Mouse (Mus musculus) E14TG2a.4 (cell line): ENCODE measurements at regions not wholly inside any gene's neighbourhood (a gene's known extent, or its start where the extent isn't known, plus 50 kb on each side); places are given as distances from the start of the nearest gene placed in this dataset.

Source experiments
- CTCF ChIP-seq: conservative IDR thresholded peaks from 2 replicates; pipeline ENCODE4 v1.5.1; 2014; ENCODE audit warnings: low read length
- NANOG ChIP-seq: IDR thresholded peaks from 2 replicates; pipeline ENCODE4 v1.6.1; 2014; ENCODE audit warnings: borderline replicate concordance, low read length, mixed read lengths
- POU5F1 ChIP-seq: IDR thresholded peaks from 2 replicates; pipeline ENCODE4 v1.6.1; 2014; ENCODE audit warnings: low read length, borderline replicate concordance

DNA sequence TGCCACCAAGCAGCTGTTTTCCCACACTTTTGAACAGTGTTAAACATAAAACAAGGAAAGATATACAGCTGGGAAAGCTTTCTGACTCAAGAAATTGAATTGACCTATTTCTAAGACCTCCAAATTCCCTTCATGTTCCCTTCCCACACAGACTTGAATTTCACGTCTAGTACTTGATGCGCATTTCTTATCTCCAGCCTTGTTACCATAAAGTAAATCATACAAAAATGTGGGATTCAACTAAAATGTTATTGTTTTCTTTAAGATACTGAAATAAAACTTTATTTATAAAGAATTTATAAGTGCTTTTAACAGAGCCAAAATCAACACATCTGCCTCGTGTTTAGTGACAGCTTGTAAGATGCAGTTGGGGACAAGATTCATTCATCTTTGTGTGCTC lies 289.7 kb downstream of the Pros1 start:
- TF ChIP-seq CTCF (no peak), POU5F1 (no peak), NANOG (no peak)
